Mouse (Mus musculus) midbrain, embryonic 13.5 days (tissue): ENCODE results near the gene Best1. TPM values are rescaled to one million over a fixed set of nuclear protein-coding genes. Genes with fewer than 3 reads are reported as not detected.
A peak's percentile ranks its signal among the peaks of the same experiment; 100 is the strongest.

Experiments
- ATAC-seq: fragments of 200-750 bp; cut with Nextera tagmentation; 2 replicates; pipeline ENCODE4 v1.8.0; 2017; ENCODE audit warnings: mild to moderate bottlenecking, moderate TSS enrichment, moderate library complexity
- H3K27ac ChIP-seq: fragments of 300-500 bp; sonication (generic); 2 replicates; pipeline ENCODE4 v1.5.1; 2015; ENCODE audit warnings: inconsistent platforms, mild to moderate bottlenecking, moderate library complexity
- H3K27me3 ChIP-seq: fragments of 300-500 bp; sonication (generic); 2 replicates; pipeline ENCODE4 v1.6.1; 2015; ENCODE audit warnings: mild to moderate bottlenecking, inconsistent platforms
- H3K36me3 ChIP-seq: fragments of 300-500 bp; sonication (generic); 2 replicates; pipeline ENCODE4 v1.6.1; 2015; ENCODE audit warnings: mild to moderate bottlenecking, inconsistent platforms
- H3K4me1 ChIP-seq: fragments of 300-500 bp; sonication (generic); replicated peaks from 2 replicates; pipeline ENCODE4 v1.6.1; 2015; ENCODE audit warnings: inconsistent platforms
- H3K4me2 ChIP-seq: fragments of 300-500 bp; sonication (generic); replicated peaks from 2 replicates; pipeline ENCODE4 v1.6.1; 2015; ENCODE audit warnings: moderate library complexity, mild to moderate bottlenecking, inconsistent platforms
- H3K4me3 ChIP-seq: fragments of 300-500 bp; sonication (generic); replicated peaks from 2 replicates; pipeline ENCODE4 v1.5.1; 2015; ENCODE audit warnings: mild to moderate bottlenecking, inconsistent platforms
- H3K9ac ChIP-seq: fragments of 300-500 bp; sonication (generic); replicated peaks from 2 replicates; pipeline ENCODE4 v1.6.1; 2015; ENCODE audit warnings: mild to moderate bottlenecking, inconsistent platforms
- H3K9me3 ChIP-seq: fragments of 300-500 bp; sonication (generic); 2 replicates; pipeline ENCODE4 v1.6.1; 2016; ENCODE audit warnings: mild to moderate bottlenecking, inconsistent platforms
- WGBS: fragments of 180-500 bp; shearing (Covaris S2); methylation state at CpG from one replicate; pipeline ENCODE4 v1.1.7; 2015; 5-methylcytosine and 5-hydroxymethylcytosine counted together
- polyA plus RNA-seq: library from polyadenylated mRNA; unstranded; fragments of >200 nt; fragmentation: Nextera tagmentation; extraction: Ambion mirVana; gene quantifications from 2 replicates; pipeline ENCODE4 v1.2.1, GENCODE M21; 2015

Gene Best1
- polyA plus RNA-seq, 1 experiment from 2014 or later = 1.8 TPM

- Histone ChIP-seq H3K4me3 (no peak overlapping the region), H3K27me3 (no peaks in the 10 kb centered on the region), H3K4me1 (no peaks in the 10 kb centered on the region), H3K9me3 (no peaks in the 10 kb centered on the region), H3K36me3 (no peaks in the 10 kb centered on the region), H3K27ac (no peak overlapping the region), H3K9ac (no peak overlapping the region), H3K4me2 (no peak overlapping the region)
- ATAC-seq = no peak
- 87% methylated on average over 10 of the region's 10 CpGs for WGBS
Observed at GRCm38 (mm10) chr19:9968081-9968787, 33.2 kb downstream of the Best1 start.

DNA sequence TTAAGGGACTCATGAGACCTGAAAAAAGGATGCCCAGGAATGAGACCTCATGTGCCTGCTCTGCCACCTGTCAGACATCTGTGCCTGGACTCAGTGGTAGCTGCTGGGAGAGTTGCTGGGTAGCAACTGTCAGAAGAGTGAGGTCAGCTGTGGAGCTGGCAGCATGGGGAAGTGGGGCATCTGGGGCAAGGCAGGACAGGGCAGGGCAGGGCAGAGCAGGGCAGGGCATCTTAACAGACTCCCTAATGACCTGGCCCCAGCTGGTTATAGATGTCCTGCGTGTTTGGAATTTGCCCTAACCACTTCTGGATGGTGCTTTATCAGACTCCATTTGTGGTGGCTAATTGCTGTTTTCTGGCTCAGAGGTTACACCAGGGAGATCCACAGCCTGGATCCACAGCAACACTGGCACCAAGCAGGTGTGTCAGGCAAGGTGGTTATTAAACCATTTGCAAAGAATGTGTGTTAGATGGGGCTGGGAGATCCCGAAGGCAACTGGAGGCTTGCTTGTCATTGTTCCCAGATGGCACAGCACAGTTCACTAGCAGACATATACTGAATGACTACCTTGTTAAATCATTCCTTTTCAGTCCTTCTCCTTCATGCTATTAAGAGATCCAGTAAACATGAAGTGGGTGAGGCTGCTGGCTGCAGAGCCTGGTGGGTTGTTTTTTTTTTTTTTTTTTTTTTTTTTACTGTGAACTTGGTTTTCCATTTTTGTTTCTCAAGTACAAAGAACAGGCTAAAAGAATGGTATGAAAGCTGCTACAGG is 35.2 kb downstream of the Best1 start:
- Histone ChIP-seq H3K27me3 (no peaks in the 10 kb centered on the region), H3K9ac (no peak overlapping the region), H3K4me1 (no peaks in the 10 kb centered on the region), H3K36me3 (no peaks in the 10 kb centered on the region), H3K4me3 (no peak overlapping the region), H3K9me3 (no peaks in the 10 kb centered on the region), H3K4me2 (no peak overlapping the region), H3K27ac (no peak overlapping the region)
- WGBS = 79% methylated on average over 2 of the region's 2 CpGs
- no peak for ATAC-seq

DNA sequence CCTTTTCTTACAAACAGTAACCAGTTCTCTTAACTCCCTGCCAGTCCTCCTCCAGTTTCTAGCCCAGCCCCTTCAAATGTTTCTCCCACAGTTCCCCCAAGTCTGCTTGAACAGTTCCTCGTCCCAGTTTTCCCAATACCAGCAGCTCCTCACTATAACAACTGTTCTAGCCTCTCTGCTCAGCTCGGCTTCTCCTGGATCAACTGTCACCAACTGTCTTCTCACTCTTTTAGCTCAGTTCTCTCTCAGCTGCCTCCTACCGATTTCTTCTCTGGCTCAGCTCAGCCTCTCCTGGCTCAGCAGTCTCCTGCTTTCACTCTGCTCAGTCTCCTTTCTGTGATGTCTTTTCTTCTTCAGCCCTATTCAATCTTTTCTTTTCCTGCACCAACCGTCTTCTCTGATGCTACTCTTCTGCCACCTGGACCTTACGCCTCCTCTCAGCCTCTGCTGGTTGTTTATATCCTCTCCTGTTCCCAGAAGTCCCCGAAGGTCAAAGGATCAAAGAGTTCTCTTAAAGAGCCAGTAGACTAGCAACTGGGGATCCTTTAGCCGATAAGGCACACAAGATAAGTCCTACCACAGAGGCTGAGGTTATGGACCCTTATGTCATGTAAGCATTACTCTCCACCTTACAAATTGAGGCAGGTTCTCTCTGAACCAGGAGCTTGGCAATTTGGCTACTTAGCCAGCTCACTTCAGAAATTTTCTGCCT is 37.1 kb downstream of the Best1 start:
- WGBS = 30% methylated on average over 7 of the region's 7 CpGs
- Histone ChIP-seq H3K4me2 (no peak overlapping the region), H3K4me3 (no peak overlapping the region), H3K4me1 (no peaks in the 10 kb centered on the region), H3K9ac (no peak overlapping the region), H3K27me3 (no peaks in the 10 kb centered on the region), H3K27ac (no peak overlapping the region), H3K36me3 (no peaks in the 10 kb centered on the region), H3K9me3 (no peaks in the 10 kb centered on the region)
- no peak for ATAC-seq

GRCm38 (mm10) chr19:9960769-9961168 is 40.7 kb downstream of the Best1 start:
- no peaks in the 10 kb centered on the region for H3K36me3 ChIP-seq
- ATAC-seq = no peak
- 88% methylated on average over 5 of the region's 5 CpGs for WGBS
- no peak overlapping the region for H3K4me3 ChIP-seq
- peaks cover 8% of the 10 kb centered on the region for H3K4me1 ChIP-seq
- H3K27ac ChIP-seq = no peak overlapping the region
- H3K9me3 ChIP-seq = no peaks in the 10 kb centered on the region
- no peak overlapping the region for H3K4me2 ChIP-seq
- H3K27me3 ChIP-seq = no peaks in the 10 kb centered on the region
- no peak overlapping the region for H3K9ac ChIP-seq

- Histone ChIP-seq H3K4me2 (no peak overlapping the region), H3K36me3 (no peaks in the 10 kb centered on the region), H3K9me3 (no peaks in the 10 kb centered on the region), H3K27ac (no peak overlapping the region), H3K27me3 (no peaks in the 10 kb centered on the region), H3K4me1 (peaks cover 11% of the 10 kb centered on the region), H3K4me3 (no peak overlapping the region), H3K9ac (no peak overlapping the region)
- 87% methylated on average over 5 of the region's 5 CpGs for WGBS
- no peak for ATAC-seq
Observed at GRCm38 (mm10) chr19:9957965-9958364, 43.5 kb downstream of the Best1 start.

- WGBS = 79% methylated on average over 4 of the region's 4 CpGs
- peak; percentile 77 for ATAC-seq
- H3K4me1 ChIP-seq = peaks cover 11% of the 10 kb centered on the region
Observed at GRCm38 (mm10) chr19:9956624-9957388, 44.6 kb downstream of the Best1 start.

GRCm38 (mm10) chr19:9955438-9955837 is 46.0 kb downstream of the Best1 start:
- Histone ChIP-seq H3K9me3 (no peaks in the 10 kb centered on the region), H3K36me3 (no peaks in the 10 kb centered on the region), H3K4me2 (no peak overlapping the region), H3K9ac (no peak overlapping the region), H3K27me3 (no peaks in the 10 kb centered on the region), H3K27ac (no peak overlapping the region), H3K4me1 (peaks cover 11% of the 10 kb centered on the region), H3K4me3 (no peak overlapping the region)
- WGBS = 78% methylated on average over 1 of the region's 1 CpGs
- ATAC-seq = no peak

More at GRCm38 (mm10) chr19:9956624-9957388, 44.6 kb downstream of the Best1 start:
- H3K4me3 ChIP-seq = no peak overlapping the region
- no peaks in the 10 kb centered on the region for H3K36me3 ChIP-seq
- no peak overlapping the region for H3K27ac ChIP-seq
- H3K9ac ChIP-seq = no peak overlapping the region
- no peaks in the 10 kb centered on the region for H3K27me3 ChIP-seq
- no peaks in the 10 kb centered on the region for H3K9me3 ChIP-seq
- no peak overlapping the region for H3K4me2 ChIP-seq

DNA sequence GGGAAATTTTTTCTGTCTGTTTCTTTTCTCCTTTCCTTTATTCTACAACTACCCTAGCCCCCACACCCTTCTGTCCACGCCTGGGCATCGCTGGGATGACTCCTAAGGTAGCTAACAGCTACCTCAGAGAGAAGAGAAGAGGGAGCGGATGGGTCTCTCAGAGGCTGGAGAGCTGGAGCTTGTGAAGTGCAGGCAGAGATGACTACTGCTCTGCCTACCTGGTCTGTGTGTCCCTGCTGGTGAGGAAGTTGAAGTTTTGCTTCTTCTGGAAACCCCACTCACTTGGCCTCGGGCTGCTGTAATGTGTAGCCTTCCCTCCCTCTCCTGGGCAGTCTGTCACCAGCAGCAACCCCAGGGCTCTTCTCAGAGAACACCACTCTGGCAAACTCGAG is 46.6 kb downstream of the Best1 start:
- H3K27ac ChIP-seq = peak overlapping the region; percentile 7; the same call in 1 of the 2 replicates

GRCm38 (mm10) chr19:9954055-9954810 is 47.2 kb downstream of the Best1 start:
- H3K4me1 ChIP-seq = peaks cover 11% of the 10 kb centered on the region
- no peak overlapping the region for H3K9ac ChIP-seq
- WGBS = 52% methylated on average over 7 of the region's 7 CpGs
- H3K9me3 ChIP-seq = no peaks in the 10 kb centered on the region
- H3K36me3 ChIP-seq = no peaks in the 10 kb centered on the region
- no peak overlapping the region for H3K4me2 ChIP-seq
- H3K27me3 ChIP-seq = no peaks in the 10 kb centered on the region
- peak overlapping the region; percentile 7; the same call in 1 of the 2 replicates for H3K27ac ChIP-seq
- ATAC-seq = 0 out of 2 replicates have a peak, but pooled peaks have one; percentile 20
- no peak overlapping the region for H3K4me3 ChIP-seq

More for the DNA sequence above, 46.6 kb downstream of the Best1 start:
- Histone ChIP-seq H3K4me2 (no peak overlapping the region), H3K9ac (no peak overlapping the region), H3K4me3 (no peak overlapping the region), H3K4me1 (peaks cover 11% of the 10 kb centered on the region), H3K27me3 (no peaks in the 10 kb centered on the region), H3K9me3 (no peaks in the 10 kb centered on the region), H3K36me3 (no peaks in the 10 kb centered on the region)
- WGBS = 53% methylated on average over 5 of the region's 5 CpGs
- peak; percentile 9; the same call in 1 of the 2 replicates for ATAC-seq

GRCm38 (mm10) chr19:9952912-9953311 is 48.5 kb downstream of the Best1 start:
- ATAC-seq = no peak
- H3K4me1 ChIP-seq = peaks cover 11% of the 10 kb centered on the region
- no peaks in the 10 kb centered on the region for H3K9me3 ChIP-seq
- H3K27ac ChIP-seq = no peak overlapping the region
- H3K27me3 ChIP-seq = no peaks in the 10 kb centered on the region
- H3K4me3 ChIP-seq = no peak overlapping the region
- H3K4me2 ChIP-seq = no peak overlapping the region
- H3K9ac ChIP-seq = no peak overlapping the region
- H3K36me3 ChIP-seq = no peaks in the 10 kb centered on the region
- 95% methylated on average over 3 of the region's 3 CpGs for WGBS

GRCm38 (mm10) chr19:9952390-9952789 is 49.0 kb downstream of the Best1 start:
- H3K4me1 ChIP-seq = peaks cover 11% of the 10 kb centered on the region

More at GRCm38 (mm10) chr19:9952390-9952789, 49.0 kb downstream of the Best1 start:
- no peak overlapping the region for H3K27ac ChIP-seq
- H3K4me3 ChIP-seq = no peak overlapping the region
- no peak overlapping the region for H3K4me2 ChIP-seq
- ATAC-seq = no peak
- WGBS = 79% methylated on average over 3 of the region's 3 CpGs
- H3K9me3 ChIP-seq = no peaks in the 10 kb centered on the region
- H3K36me3 ChIP-seq = no peaks in the 10 kb centered on the region
- H3K27me3 ChIP-seq = no peaks in the 10 kb centered on the region
- H3K9ac ChIP-seq = no peak overlapping the region
